Mouse (Mus musculus): ENCODE measurements around the gene Tmem50b. TPM values are rescaled to one million over a fixed set of nuclear protein-coding genes. Genes with fewer than 3 reads are reported as not detected.
"Not testable (repeated sequence)": the region's sequence is repeated elsewhere in the genome, so short reads cannot be mapped to it uniquely, and the experiment has no call there.

The Tmem50b gene
- 57.4 and 60.8 TPM in 2 replicates for polyA plus RNA-seq (2016; fragmentation: Nextera tagmentation; extraction: Ambion mirVana)

GRCm38 (mm10) chr16:91597672-91598010 lies at the start of gene Tmem50b:
Gene Tmem50b (minus strand): TSS chr16:91597800.
- Histone ChIP-seq H3K4me2 (peak within 1 kb of the TSS; percentile 91), H3K9ac (peak within 1 kb of the TSS; percentile 87), H3K27me3 (replicated peaks) (0 out of 2 replicates have a peak, but pooled peaks cover 3% of the 10 kb centered on the region), H3K36me3 (0 out of 2 replicates have a peak, but pooled peaks cover 2% of the 10 kb centered on the region), H3K4me3 (peak within 1 kb of the TSS; percentile 87), H3K9me3 (replicated peaks) (no peaks in the 10 kb centered on the region), H3K27ac (ENCODE audit: poor library complexity, severe bottlenecking) (peak within 1 kb of the TSS; percentile 58), H3K4me1 (replicated peaks) (peaks cover 10% of the 10 kb centered on the region; the same call in 1 of the 2 replicates)
- ATAC-seq (ENCODE audit: insufficient number of reproducible peaks, low FRiP score): peak; percentile 100
- WGBS: under 1% methylated on average over 34 of the region's 34 CpGs

DNA sequence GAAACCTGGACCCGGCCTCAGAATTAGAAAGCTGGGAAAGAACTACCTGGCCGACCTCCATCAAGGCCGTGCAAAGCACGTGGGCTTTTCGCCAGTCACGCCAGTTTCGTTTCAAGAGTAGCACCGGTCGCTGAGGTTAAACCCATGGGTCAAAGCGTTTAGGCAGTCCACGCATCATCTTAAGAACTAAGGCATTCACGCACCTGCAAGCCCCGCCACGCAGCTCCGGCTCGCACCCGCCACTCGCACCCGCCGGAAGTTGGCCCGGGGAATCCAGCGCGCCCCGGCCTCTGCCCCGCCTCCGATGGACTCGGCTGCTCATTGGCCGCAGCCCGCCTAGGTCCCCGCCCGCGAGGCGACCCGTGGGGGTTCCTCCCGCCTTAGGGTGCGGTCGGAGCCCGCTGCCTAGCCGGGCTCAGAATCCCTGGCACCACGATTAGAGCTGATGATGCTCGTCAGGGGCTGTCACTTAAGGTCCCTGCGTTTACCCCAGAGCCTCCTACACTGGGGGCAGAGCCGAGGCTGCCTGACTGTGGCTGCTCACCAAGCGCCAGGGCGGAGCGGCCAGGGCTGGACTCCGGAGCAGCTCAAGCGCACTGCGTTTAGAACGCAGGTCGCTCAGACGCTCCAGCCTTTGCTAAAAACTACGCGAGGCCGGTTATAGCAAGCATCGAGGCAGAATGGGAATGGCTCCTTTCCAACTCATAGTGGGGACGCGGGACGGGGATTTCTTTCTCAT lies 49.2 kb upstream of the Tmem50b start, which contains the start of gene Gart:
Gart (minus strand) TSS at position 272 of the 739 bp plus-strand sequence.
- peak; percentile 92 for ATAC-seq (ENCODE audit: insufficient number of reproducible peaks, low FRiP score)
- under 1% methylated on average over 59 of the region's 59 CpGs for WGBS

DNA sequence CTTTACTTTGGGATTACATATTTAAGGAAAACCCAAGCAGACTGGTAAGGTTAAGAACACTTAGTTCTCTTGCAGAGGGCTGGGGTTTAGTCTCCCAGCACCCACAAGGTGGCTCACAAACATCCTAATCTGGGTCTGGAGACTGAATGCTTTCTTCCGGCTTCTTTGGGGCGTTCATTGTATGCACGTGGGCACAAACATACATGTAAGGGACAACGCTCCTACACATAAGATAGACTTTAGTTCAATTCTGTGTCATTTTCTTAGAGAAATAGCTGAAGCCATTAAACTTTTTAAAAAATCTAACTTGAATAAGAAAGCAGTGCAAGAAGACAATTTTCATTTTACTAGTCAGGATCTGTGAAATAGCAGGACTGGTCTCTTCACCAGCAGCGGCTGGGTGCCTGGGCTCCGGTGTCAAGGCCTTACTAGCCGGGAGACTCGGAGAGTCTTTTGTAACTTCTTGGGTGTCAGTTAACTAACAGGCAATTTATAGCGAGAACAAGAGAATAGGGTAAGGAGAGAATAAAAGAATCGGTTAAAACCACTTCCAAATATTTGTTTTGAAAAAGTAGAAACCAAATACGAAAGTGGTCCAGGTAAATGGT lies 48.5 kb upstream of the Tmem50b start:
- H3K27me3 ChIP-seq (replicated peaks): no peaks in the 10 kb centered on the region
- 0 out of 2 replicates have a peak overlapping the region, but pooled peaks have one; percentile 99 for H3K27ac ChIP-seq (ENCODE audit: poor library complexity, severe bottlenecking)
- 2% methylated on average over 11 of the region's 11 CpGs for WGBS
- peak overlapping the region; percentile 93 for H3K4me2 ChIP-seq
- H3K4me1 ChIP-seq (replicated peaks): peaks cover 8% of the 10 kb centered on the region
- peak overlapping the region; percentile 78 for H3K9ac ChIP-seq
- H3K4me3 ChIP-seq: peak overlapping the region; percentile 87
- H3K9me3 ChIP-seq (replicated peaks): no peaks in the 10 kb centered on the region
- peaks cover 25% of the 10 kb centered on the region for H3K36me3 ChIP-seq
- ATAC-seq (ENCODE audit: insufficient number of reproducible peaks, low FRiP score): no peak

More for the DNA sequence above, 49.2 kb upstream of the Tmem50b start, which contains the start of gene Gart:
- Histone ChIP-seq H3K27ac (ENCODE audit: poor library complexity, severe bottlenecking) (peak within 1 kb of the TSS; percentile 99), H3K9ac (peak within 1 kb of the TSS; percentile 95), H3K4me1 (replicated peaks) (peaks cover 8% of the 10 kb centered on the region), H3K4me3 (peak within 1 kb of the TSS; percentile 87), H3K36me3 (peaks cover 23% of the 10 kb centered on the region), H3K9me3 (replicated peaks) (no peaks in the 10 kb centered on the region), H3K27me3 (replicated peaks) (no peaks in the 10 kb centered on the region), H3K4me2 (peak within 1 kb of the TSS; percentile 93)

- not testable (repeated sequence) for H3K9me3 ChIP-seq (replicated peaks); ATAC-seq (ENCODE audit: insufficient number of reproducible peaks, low FRiP score); H3K27ac ChIP-seq (ENCODE audit: poor library complexity, severe bottlenecking); H3K4me1 ChIP-seq (replicated peaks); H3K4me3 ChIP-seq; H3K27me3 ChIP-seq (replicated peaks); H3K9ac ChIP-seq
- Histone ChIP-seq H3K36me3 (peaks cover 28% of the 10 kb centered on the region), H3K4me2 (peak overlapping the region; percentile 31; the same call in 1 of the 2 replicates)
- WGBS: 82% methylated on average over 1 of the region's 2 CpGs
These were observed 47.8 kb upstream of the Tmem50b start for GRCm38 (mm10) chr16:91645420-91645819.

DNA sequence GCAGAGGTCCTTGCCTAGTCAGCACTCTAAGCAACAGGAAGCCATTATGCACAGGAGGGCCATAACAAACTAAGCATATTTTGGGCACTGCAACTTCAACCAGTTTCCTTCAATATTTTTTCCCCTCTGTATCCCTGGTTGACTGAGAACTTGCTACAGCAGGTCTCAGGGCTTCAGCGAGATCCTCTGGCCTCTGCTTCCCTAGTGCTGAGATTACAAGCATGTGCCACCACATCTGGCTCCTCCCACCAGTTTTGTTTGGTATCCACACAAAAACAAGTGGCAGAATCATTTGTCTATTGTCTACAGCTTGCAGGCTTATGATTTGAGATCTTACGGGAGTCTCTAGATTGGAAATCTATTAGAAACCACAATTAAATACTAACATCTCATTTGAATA lies 47.3 kb upstream of the Tmem50b start:
- H3K4me1 ChIP-seq (replicated peaks): peaks cover 6% of the 10 kb centered on the region
- H3K4me3 ChIP-seq: no peak overlapping the region
- no peak for ATAC-seq (ENCODE audit: insufficient number of reproducible peaks, low FRiP score)
- no peaks in the 10 kb centered on the region for H3K27me3 ChIP-seq (replicated peaks)
- H3K27ac ChIP-seq (ENCODE audit: poor library complexity, severe bottlenecking): no peak overlapping the region
- no peak overlapping the region for H3K9ac ChIP-seq
- WGBS: 77% methylated on average over 2 of the region's 2 CpGs
- H3K36me3 ChIP-seq: peaks cover 33% of the 10 kb centered on the region
- no peak overlapping the region for H3K4me2 ChIP-seq
- H3K9me3 ChIP-seq (replicated peaks): no peaks in the 10 kb centered on the region

- 93% methylated on average over 8 of the region's 8 CpGs for WGBS
- H3K27me3 ChIP-seq (replicated peaks): no peaks in the 10 kb centered on the region
- H3K4me1 ChIP-seq (replicated peaks): 0 out of 2 replicates have a peak, but pooled peaks cover 2% of the 10 kb centered on the region
- H3K9ac ChIP-seq: no peak overlapping the region
- no peaks in the 10 kb centered on the region for H3K9me3 ChIP-seq (replicated peaks)
- peaks cover 79% of the 10 kb centered on the region for H3K36me3 ChIP-seq
- no peak overlapping the region for H3K27ac ChIP-seq (ENCODE audit: poor library complexity, severe bottlenecking)
- no peak overlapping the region for H3K4me2 ChIP-seq
- H3K4me3 ChIP-seq: no peak overlapping the region
- ATAC-seq (ENCODE audit: insufficient number of reproducible peaks, low FRiP score): no peak
These were observed 42.6 kb upstream of the Tmem50b start for GRCm38 (mm10) chr16:91640171-91640570.

- Histone ChIP-seq H3K27ac (ENCODE audit: poor library complexity, severe bottlenecking) (no peak overlapping the region), H3K4me1 (replicated peaks) (0 out of 2 replicates have a peak, but pooled peaks cover under 1% of the 10 kb centered on the region), H3K4me2 (no peak overlapping the region), H3K27me3 (replicated peaks) (no peaks in the 10 kb centered on the region), H3K9me3 (replicated peaks) (no peaks in the 10 kb centered on the region), H3K4me3 (no peak overlapping the region), H3K9ac (0 out of 2 replicates have a peak overlapping the region, but pooled peaks have one; percentile 41), H3K36me3 (peaks cover 84% of the 10 kb centered on the region)
- no peak for ATAC-seq (ENCODE audit: insufficient number of reproducible peaks, low FRiP score)
- WGBS: 91% methylated on average over 2 of the region's 2 CpGs
These were observed 42.0 kb upstream of the Tmem50b start for GRCm38 (mm10) chr16:91639636-91640035.

GRCm38 (mm10) chr16:91639161-91639560 lies 41.6 kb upstream of the Tmem50b start:
- H3K4me3 ChIP-seq: no peak overlapping the region
- H3K4me2 ChIP-seq: no peak overlapping the region
- no peaks in the 10 kb centered on the region for H3K27me3 ChIP-seq (replicated peaks)
- WGBS: 90% methylated on average over 5 of the region's 5 CpGs
- no peak overlapping the region for H3K9ac ChIP-seq
- no peaks in the 10 kb centered on the region for H3K4me1 ChIP-seq (replicated peaks)
- peaks cover 88% of the 10 kb centered on the region for H3K36me3 ChIP-seq
- no peak overlapping the region for H3K27ac ChIP-seq (ENCODE audit: poor library complexity, severe bottlenecking)
- H3K9me3 ChIP-seq (replicated peaks): no peaks in the 10 kb centered on the region
- no peak for ATAC-seq (ENCODE audit: insufficient number of reproducible peaks, low FRiP score)

- ATAC-seq (ENCODE audit: insufficient number of reproducible peaks, low FRiP score): no peak
- H3K27me3 ChIP-seq (replicated peaks): no peaks in the 10 kb centered on the region
- H3K4me3 ChIP-seq: no peak overlapping the region
- no peak overlapping the region for H3K4me2 ChIP-seq
- no peak overlapping the region for H3K27ac ChIP-seq (ENCODE audit: poor library complexity, severe bottlenecking)
- H3K4me1 ChIP-seq (replicated peaks): no peaks in the 10 kb centered on the region
- H3K9me3 ChIP-seq (replicated peaks): no peaks in the 10 kb centered on the region
- H3K36me3 ChIP-seq: peaks cover 89% of the 10 kb centered on the region
- 85% methylated on average over 12 of the region's 12 CpGs for WGBS
- H3K9ac ChIP-seq: no peak overlapping the region
These were observed 36.0 kb upstream of the Tmem50b start for GRCm38 (mm10) chr16:91633641-91634040.

DNA sequence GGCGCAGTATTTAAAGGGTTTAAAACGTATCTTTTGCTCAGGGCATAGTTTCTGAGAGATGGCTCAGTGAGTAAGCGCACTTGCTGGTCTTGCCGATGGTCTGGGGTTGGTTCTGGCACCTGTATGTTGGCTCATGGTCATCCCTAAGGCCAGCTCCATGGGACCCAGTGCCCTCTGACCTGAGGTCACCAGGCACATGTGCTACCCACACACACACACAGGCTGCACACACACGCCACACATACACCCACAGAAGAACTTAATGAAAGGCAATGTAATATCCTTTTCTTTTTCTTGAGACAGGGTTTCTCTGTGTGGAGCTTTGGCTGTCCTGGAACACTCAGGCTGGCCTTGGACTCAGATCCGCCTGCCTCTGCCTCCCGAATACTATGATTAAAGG lies 35.3 kb upstream of the Tmem50b start:
- H3K4me1 ChIP-seq (replicated peaks): no peaks in the 10 kb centered on the region
- H3K9me3 ChIP-seq (replicated peaks): no peaks in the 10 kb centered on the region
- no peak overlapping the region for H3K27ac ChIP-seq (ENCODE audit: poor library complexity, severe bottlenecking)
- no peak for ATAC-seq (ENCODE audit: insufficient number of reproducible peaks, low FRiP score)
- H3K4me3 ChIP-seq: no peak overlapping the region
- no peaks in the 10 kb centered on the region for H3K27me3 ChIP-seq (replicated peaks)
- peaks cover 89% of the 10 kb centered on the region for H3K36me3 ChIP-seq
- no peak overlapping the region for H3K9ac ChIP-seq
- WGBS: 96% methylated on average over 7 of the region's 7 CpGs
- no peak overlapping the region for H3K4me2 ChIP-seq

- H3K4me3 ChIP-seq: no peak overlapping the region
- 87% methylated on average over 5 of the region's 5 CpGs for WGBS
- H3K27ac ChIP-seq (ENCODE audit: poor library complexity, severe bottlenecking): no peak overlapping the region
- H3K36me3 ChIP-seq: peaks cover 89% of the 10 kb centered on the region
- H3K4me1 ChIP-seq (replicated peaks): no peaks in the 10 kb centered on the region
- no peak overlapping the region for H3K9ac ChIP-seq
- H3K9me3 ChIP-seq (replicated peaks): no peaks in the 10 kb centered on the region
- no peak overlapping the region for H3K4me2 ChIP-seq
- no peaks in the 10 kb centered on the region for H3K27me3 ChIP-seq (replicated peaks)
- no peak for ATAC-seq (ENCODE audit: insufficient number of reproducible peaks, low FRiP score)
These were observed 34.8 kb upstream of the Tmem50b start for GRCm38 (mm10) chr16:91632439-91632838.
